Mouse (Mus musculus) spleen, postnatal 14 days (tissue): Measurements from ENCODE around the gene Pex5.

Experiments
- DNase-seq, 2 experiments: peaks; one replicate each; pipeline ENCODE4 v3.0.0; 2021 to 2022; ENCODE audit warnings: low spot score in 2 of 2

The Pex5 gene

DNA sequence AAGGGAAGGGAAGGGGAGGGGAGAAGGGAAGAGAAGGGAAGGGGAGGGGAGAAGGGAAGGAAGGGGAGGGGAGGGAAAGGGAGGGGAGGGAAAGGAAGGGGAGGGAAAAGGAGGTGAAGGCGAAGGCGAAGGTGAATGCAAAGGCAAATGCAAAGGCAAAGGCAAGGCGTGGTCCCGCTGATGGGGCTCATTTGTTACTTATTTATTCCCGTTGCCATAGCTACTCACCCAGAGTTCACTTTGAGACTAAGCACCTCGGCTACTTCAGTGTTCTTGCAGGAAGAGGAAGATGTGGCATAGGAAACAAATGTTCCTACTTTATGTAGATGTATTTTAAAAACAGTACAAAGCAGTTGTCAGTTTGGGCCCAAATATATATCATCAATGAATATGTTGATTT, 54.3 kb downstream of the Pex5 start:
- no peak for DNase-seq

DNA sequence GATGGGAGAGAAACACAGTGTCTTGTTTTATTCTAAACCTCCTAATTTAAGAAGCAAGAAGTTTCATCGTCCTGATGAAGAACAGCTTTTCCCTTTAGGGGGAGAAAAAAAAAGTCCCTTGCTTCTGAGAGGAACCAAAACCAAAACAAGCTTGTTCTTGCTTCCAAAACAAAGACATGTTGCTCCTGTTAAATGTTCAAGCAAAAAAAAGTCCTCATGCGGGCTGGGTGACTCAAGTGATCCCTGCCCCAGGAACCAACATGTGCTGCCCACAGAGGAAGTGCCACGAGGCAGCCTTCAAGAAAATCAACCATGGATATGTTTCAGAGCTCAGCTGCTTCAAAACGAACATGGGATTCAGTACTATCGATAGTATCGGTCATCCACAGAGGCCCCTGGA, 55.9 kb downstream of the Pex5 start:
- no peak for DNase-seq

- DNase-seq, result no peak
These were observed 61.6 kb downstream of the Pex5 start for GRCm38 (mm10) chr6:124353246-124353645.
